9 mouse cellular contexts compared by ENCODE assay signal in the genomic region with DNA sequence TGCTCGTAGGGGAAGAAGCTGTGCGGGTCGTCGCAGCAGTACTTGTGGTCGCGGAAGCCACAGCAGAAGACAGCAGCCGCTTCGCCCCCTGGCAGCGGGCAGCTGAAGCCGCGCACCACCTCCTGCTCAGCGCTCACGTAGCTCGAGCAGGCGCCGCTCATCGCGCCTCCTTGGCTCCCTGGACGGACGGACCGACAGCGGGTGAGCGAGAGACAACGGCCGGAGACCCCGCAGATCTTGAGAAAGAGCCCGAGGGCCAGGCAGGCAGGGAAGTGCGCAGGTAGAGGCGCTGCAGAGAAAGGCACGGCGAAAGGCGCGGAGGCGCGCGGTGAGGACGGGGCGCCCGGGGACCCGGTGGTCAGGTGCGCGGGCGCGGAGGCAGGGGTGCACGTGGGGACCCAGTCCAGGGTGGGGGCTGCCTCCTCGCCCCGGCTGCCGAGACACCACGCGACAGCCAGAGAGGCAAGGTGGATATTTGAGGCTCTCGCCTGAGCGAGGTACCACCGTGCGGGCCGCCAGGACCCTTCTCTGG. TPM values are rescaled to one million over a fixed set of nuclear protein-coding genes. Genes with fewer than 3 reads are reported as not detected.
A peak's percentile ranks its signal among the peaks of the same experiment; 100 is the strongest.
DNase-seq lines count a peak whose midpoint lies in the region; ATAC-seq and TF ChIP-seq lines count a peak whose summit lies in the region.
"Had no signal": no experiment of that assay in that cellular context is flagged by ENCODE, and none has a peak within 500 bp of the region (broad histone marks: within the 10 kb centered on the region; RNA-seq: fewer than 3 reads in every experiment).

Gene Shisal2a, minus strand, starts transcription at position 167 of the 532 bp plus-strand sequence.

- peaks cover 15% of the 10 kb centered on the region; the same call in 1 of the 2 replicates for H3K27me3 ChIP-seq in kidney, postnatal 0 days (ENCODE audit: insufficient read depth, low read length)
- no peaks in the 10 kb centered on the region; the same call in 1 of the 2 replicates for H3K27me3 ChIP-seq in embryonic facial prominence, embryonic 11.5 days (ENCODE audit: control insufficient read depth, insufficient read depth, low read length)
- peaks cover 29% of the 10 kb centered on the region for H3K27me3 ChIP-seq in hindbrain, embryonic 12.5 days

- no peak; the same call in 1 of the 2 replicates for TF ChIP-seq CTCF in kidney, postnatal 0 days (IDR thresholded peaks at IDR 0.05; ENCODE audit: low read depth)

- peak; percentile 45 for DNase-seq in kidney, postnatal 0 days (ENCODE audit: low spot score)
- DNase-seq in kidney, adult 8-10 months, result no peak
- peak; percentile 37 for DNase-seq in embryonic facial prominence, embryonic 11.5 days (ENCODE audit: low spot score)
- DNase-seq in testis, postnatal 10 days (ENCODE audit: low spot score), result peak; percentile 49
- no peak for DNase-seq in right cerebral cortex, adult 2 months (ENCODE audit: low spot score in 2 of 2)
- no peak for DNase-seq in right cerebral cortex, adult 18-20 months

- H3K4me2 ChIP-seq in kidney, postnatal 0 days (ENCODE audit: low read length), result peak within 1 kb of the TSS; percentile 61
- H3K4me2 ChIP-seq in embryonic facial prominence, embryonic 11.5 days (ENCODE audit: low read depth, low read length), result peak within 1 kb of the TSS; percentile 83
- peak within 1 kb of the TSS; percentile 80 for H3K4me2 ChIP-seq in hindbrain, embryonic 12.5 days (replicated peaks)

- 2% methylated on average over 55 of the region's 55 CpGs for WGBS in kidney, postnatal 0 days
- 3% methylated on average over 55 of the region's 55 CpGs for WGBS in embryonic facial prominence, embryonic 11.5 days
- WGBS in hindbrain, embryonic 12.5 days, result 3% methylated on average over 55 of the region's 55 CpGs

- no peak within 1 kb of the TSS for H3K27ac ChIP-seq in kidney, postnatal 0 days
- no peak within 1 kb of the TSS for H3K27ac ChIP-seq in embryonic facial prominence, embryonic 11.5 days (replicated peaks; ENCODE audit: low read depth, low read length)
- no peak within 1 kb of the TSS for H3K27ac ChIP-seq in hindbrain, embryonic 12.5 days

- no peaks in the 10 kb centered on the region for H3K9me3 ChIP-seq in kidney, postnatal 0 days (replicated peaks; ENCODE audit: low read length)
- no peaks in the 10 kb centered on the region for H3K9me3 ChIP-seq in embryonic facial prominence, embryonic 11.5 days (replicated peaks; ENCODE audit: control insufficient read depth, low read length)
- no peaks in the 10 kb centered on the region for H3K9me3 ChIP-seq in hindbrain, embryonic 12.5 days (replicated peaks)

- H3K4me3 ChIP-seq in kidney, postnatal 0 days (replicated peaks; ENCODE audit: low read depth, low read length), result peak within 1 kb of the TSS; percentile 35
- H3K4me3 ChIP-seq in embryonic facial prominence, embryonic 11.5 days (ENCODE audit: low read depth, low read length), result peak within 1 kb of the TSS; percentile 51
- peak within 1 kb of the TSS; percentile 48 for H3K4me3 ChIP-seq in hindbrain, embryonic 12.5 days
- H3K4me3 ChIP-seq: myocyte had no signal

- no peaks in the 10 kb centered on the region for H3K36me3 ChIP-seq in kidney, postnatal 0 days (ENCODE audit: insufficient read depth, low read length)
- H3K36me3 ChIP-seq in embryonic facial prominence, embryonic 11.5 days (replicated peaks; ENCODE audit: control insufficient read depth, insufficient read depth, low read depth, low read length), result no peaks in the 10 kb centered on the region
- H3K36me3 ChIP-seq in hindbrain, embryonic 12.5 days, result no peaks in the 10 kb centered on the region

- peak within 1 kb of the TSS; percentile 44 for H3K9ac ChIP-seq in kidney, postnatal 0 days (ENCODE audit: low read depth, low read length)
- peak within 1 kb of the TSS; percentile 83 for H3K9ac ChIP-seq in embryonic facial prominence, embryonic 11.5 days (replicated peaks; ENCODE audit: low read length)
- peak within 1 kb of the TSS; percentile 69 for H3K9ac ChIP-seq in hindbrain, embryonic 12.5 days

- no peak for ATAC-seq in kidney, postnatal 0 days (replicated peaks; ENCODE audit: low FRiP score, low read depth)
- ATAC-seq in embryonic facial prominence, embryonic 11.5 days (replicated peaks; ENCODE audit: insufficient number of reproducible peaks, low FRiP score, low TSS enrichment, low read depth), result peak; percentile 26
- ATAC-seq in hindbrain, embryonic 12.5 days (ENCODE audit: low FRiP score), result peak; percentile 24; the same call in 1 of the 2 replicates
- ATAC-seq in megakaryocyte-erythroid progenitor cell, adult 5-6 weeks (replicated peaks; ENCODE audit: low FRiP score, low TSS enrichment, poor library complexity, severe bottlenecking), result peak; percentile 4; the same call in 1 of the 2 replicates

- H3K4me1 ChIP-seq in kidney, postnatal 0 days (replicated peaks; ENCODE audit: insufficient read depth, low read length), result 0 out of 2 replicates have a peak, but pooled peaks cover 4% of the 10 kb centered on the region
- H3K4me1 ChIP-seq in embryonic facial prominence, embryonic 11.5 days (ENCODE audit: control insufficient read depth, insufficient read depth, low read length), result peaks cover 6% of the 10 kb centered on the region
- peaks cover 27% of the 10 kb centered on the region for H3K4me1 ChIP-seq in hindbrain, embryonic 12.5 days

RNA-seq across cellular contexts. Expression of gene Shisal2a, which starts in this region (rescaled TPM):
- polyA plus RNA-seq in kidney, postnatal 0 days (2015; fragmentation: Nextera tagmentation; extraction: Ambion mirVana), result 0.66 and 0.70 TPM in 2 replicates
- polyA plus RNA-seq in embryonic facial prominence, embryonic 11.5 days (2014; fragmentation: Nextera tagmentation; extraction: Ambion mirVana), result 8.5 and 10.2 TPM in 2 replicates
- 3.5 and 5.2 TPM in 2 replicates for polyA plus RNA-seq in hindbrain, embryonic 12.5 days (2016; fragmentation: Nextera tagmentation; extraction: Ambion mirVana)
- not detected in 2 replicates for total RNA-seq in megakaryocyte-erythroid progenitor cell, adult 5-6 weeks (2014; fragmentation: Nextera tagmentation)
- not detected in 2 replicates for total RNA-seq in megakaryocyte-erythroid progenitor cell, adult 5-6 weeks (2017)

Comparison
In these comparisons a context has a peak if more than half of its experiments do, and no peak if none do; other contexts are left out.
1. Peak in DNase-seq, H3K4me3 ChIP-seq, H3K9ac ChIP-seq and H3K4me2 ChIP-seq in kidney, postnatal 0 days; RNA of the gene not detected or under 1 TPM.
2. Peak in ATAC-seq in megakaryocyte-erythroid progenitor cell, adult 5-6 weeks; RNA of the gene not detected or under 1 TPM.
3. DNase-seq: peak in embryonic facial prominence, embryonic 11.5 days (single experiment) and testis, postnatal 10 days (single experiment); none in kidney, adult 8-10 months (0 of 2), right cerebral cortex, adult 2 months (0 of 2) and right cerebral cortex, adult 18-20 months (single experiment).
4. Peak in every context shown above with its lines, with median percentiles within 50 percentile points of each other: H3K4me2 ChIP-seq, H3K4me3 ChIP-seq and H3K9ac ChIP-seq.